Mouse (Mus musculus): ENCODE measurements around the gene Gtf2ird2.

Gene Gtf2ird2

GRCm38 (mm10) chr5:134234205-134234604 is 50.4 kb downstream of the Gtf2ird2 start:
- DNase-seq (ENCODE audit: low read depth, low spot score) = no peak

- no peak for DNase-seq (ENCODE audit: low read depth, low spot score)
Measured at GRCm38 (mm10) chr5:134235111-134235510, 51.3 kb downstream of the Gtf2ird2 start.

GRCm38 (mm10) chr5:134236241-134236640 is 52.4 kb downstream of the Gtf2ird2 start:
- DNase-seq (ENCODE audit: low read depth, low spot score) = no peak

GRCm38 (mm10) chr5:134236796-134237195 is 53.0 kb downstream of the Gtf2ird2 start:
- no peak for DNase-seq (ENCODE audit: low read depth, low spot score)

GRCm38 (mm10) chr5:134237508-134237907 is 53.7 kb downstream of the Gtf2ird2 start:
- no peak for DNase-seq (ENCODE audit: low read depth, low spot score)

GRCm38 (mm10) chr5:134237936-134238760 is 54.3 kb downstream of the Gtf2ird2 start:
- peak; percentile 42 for DNase-seq (ENCODE audit: low read depth, low spot score)

GRCm38 (mm10) chr5:134241831-134242230 is 58.0 kb downstream of the Gtf2ird2 start:
- no peak for DNase-seq (ENCODE audit: low read depth, low spot score)

- peak; percentile 39 for DNase-seq (ENCODE audit: low read depth, low spot score)
Measured at GRCm38 (mm10) chr5:134243661-134244436, 60.0 kb downstream of the Gtf2ird2 start.

GRCm38 (mm10) chr5:134244890-134245289 is 61.1 kb downstream of the Gtf2ird2 start:
- no peak for DNase-seq (ENCODE audit: low read depth, low spot score)

GRCm38 (mm10) chr5:134246146-134246545 is 62.3 kb downstream of the Gtf2ird2 start:
- DNase-seq (ENCODE audit: low read depth, low spot score) = no peak

- no peak for DNase-seq (ENCODE audit: low read depth, low spot score)
Measured at GRCm38 (mm10) chr5:134248608-134249244, 64.9 kb downstream of the Gtf2ird2 start.

GRCm38 (mm10) chr5:134249245-134249649 is 65.4 kb downstream of the Gtf2ird2 start:
- DNase-seq (ENCODE audit: low read depth, low spot score) = no peak

GRCm38 (mm10) chr5:134250601-134251000 is 66.8 kb downstream of the Gtf2ird2 start:
- no peak for DNase-seq (ENCODE audit: low read depth, low spot score)

- DNase-seq (ENCODE audit: low read depth, low spot score) = no peak
Measured at GRCm38 (mm10) chr5:134251083-134251482, 67.3 kb downstream of the Gtf2ird2 start.

- no peak for DNase-seq (ENCODE audit: low read depth, low spot score)
Measured at GRCm38 (mm10) chr5:134253806-134254205, 70.0 kb downstream of the Gtf2ird2 start.

- DNase-seq (ENCODE audit: low read depth, low spot score) = no peak
Measured at GRCm38 (mm10) chr5:134255294-134255693, 71.5 kb downstream of the Gtf2ird2 start.

- no peak for DNase-seq (ENCODE audit: low read depth, low spot score)
Measured at GRCm38 (mm10) chr5:134257349-134258031, 73.7 kb downstream of the Gtf2ird2 start.

GRCm38 (mm10) chr5:134258395-134258794 is 74.6 kb downstream of the Gtf2ird2 start:
- no peak for DNase-seq (ENCODE audit: low read depth, low spot score)

GRCm38 (mm10) chr5:134258934-134259333 is 75.1 kb downstream of the Gtf2ird2 start:
- DNase-seq (ENCODE audit: low read depth, low spot score) = no peak

- DNase-seq (ENCODE audit: low read depth, low spot score) = peak; percentile 48
Measured at GRCm38 (mm10) chr5:134260001-134260636, 76.3 kb downstream of the Gtf2ird2 start.

- DNase-seq (ENCODE audit: low read depth, low spot score) = no peak
Measured at GRCm38 (mm10) chr5:134265890-134266289, 82.1 kb downstream of the Gtf2ird2 start.

Data from ES-CJ7 (cell line).